Mouse (Mus musculus) MEL (cell line): ENCODE data around the gene Tecpr1. TPM values are rescaled to one million over a fixed set of nuclear protein-coding genes. Genes with fewer than 3 reads are reported as not detected.

ENCODE experiments used
- DNase-seq: peaks from one replicate; pipeline ENCODE4 v3.0.0; 2011; ENCODE audit warnings: low read depth, low spot score
- H3K27ac ChIP-seq: 2 replicates; pipeline ENCODE4 v1.5.1; 2012; ENCODE audit warnings: low read depth, mild to moderate bottlenecking, control low read depth, low read length, moderate library complexity; ENCODE audit not compliant: control insufficient read depth
- H3K27me3 ChIP-seq, 2 experiments: fragments of 150-350 bp in 1 of 2; sonication (generic) in 1 of 2; 2 replicates each; pipeline ENCODE4 v1.6.1; 2012; ENCODE audit warnings: low read length in 2 of 2, mild to moderate bottlenecking in 2 of 2, improper control_type of control experiment in 1 of 2, moderate library complexity in 1 of 2; ENCODE audit not compliant: insufficient read depth in 2 of 2, control insufficient read depth in 1 of 2
- H3K36me3 ChIP-seq, 2 experiments: 2 replicates each; pipeline ENCODE4 v1.6.1; 2012 to 2014; ENCODE audit warnings: low read length in 2 of 2, improper control_type of control experiment in 1 of 2, inconsistent platforms in 1 of 2, mild to moderate bottlenecking in 1 of 2; ENCODE audit not compliant: insufficient read depth in 2 of 2, control insufficient read depth in 1 of 2
- H3K4me1 ChIP-seq, 2 experiments: fragments of 150-350 bp in 1 of 2; sonication (generic) in 1 of 2; 2 replicates each; pipeline ENCODE4 v1.6.1; 2012; ENCODE audit warnings: low read length in 2 of 2, improper control_type of control experiment in 1 of 2, mild to moderate bottlenecking in 1 of 2; ENCODE audit not compliant: insufficient read depth in 2 of 2, control insufficient read depth in 1 of 2
- H3K4me3 ChIP-seq, 2 experiments: fragments of 150-350 bp in 1 of 2; sonication (generic) in 1 of 2; 2 replicates each; pipeline ENCODE4 v1.5.1; 2012; ENCODE audit warnings: low read depth in 2 of 2, low read length in 2 of 2, mild to moderate bottlenecking in 2 of 2, moderate library complexity in 2 of 2, control low read depth in 1 of 2, improper control_type of control experiment in 1 of 2; ENCODE audit not compliant: control insufficient read depth in 1 of 2, insufficient read depth in 1 of 2
- H3K79me2 ChIP-seq: 2 replicates; pipeline ENCODE4 v1.6.1; 2012; ENCODE audit warnings: mild to moderate bottlenecking, low read length, moderate library complexity; ENCODE audit not compliant: control insufficient read depth, poor library complexity, insufficient read depth
- H3K9ac ChIP-seq: 2 replicates; pipeline ENCODE4 v1.6.1; 2012; ENCODE audit warnings: low read depth, mild to moderate bottlenecking, control low read depth, low read length, moderate library complexity; ENCODE audit not compliant: control insufficient read depth, poor library complexity, severe bottlenecking
- H3K9me3 ChIP-seq: fragments of 150-350 bp; sonication (generic); replicated peaks from 2 replicates; pipeline ENCODE4 v1.6.1; 2012; ENCODE audit warnings: mild to moderate bottlenecking, low read length, improper control_type of control experiment, moderate library complexity; ENCODE audit not compliant: insufficient read depth
- BHLHE40 ChIP-seq: IDR thresholded peaks from 2 replicates; pipeline ENCODE4 v1.6.1; 2012; ENCODE audit warnings: low read depth, mild to moderate bottlenecking, inconsistent platforms, low read length, improper control_type of control experiment, borderline replicate concordance
- CHD1 ChIP-seq: IDR thresholded peaks from 2 replicates; pipeline ENCODE4 v1.6.1; 2012; ENCODE audit warnings: low read depth, mild to moderate bottlenecking, inconsistent platforms, low read length, improper control_type of control experiment
- CTCF ChIP-seq, 3 experiments: IDR thresholded peaks in 2 of 3; conservative IDR thresholded peaks in 1 of 3; 2 replicates each; pipeline ENCODE4 v1.5.1; 2011 to 2012; ENCODE audit warnings: low read length in 3 of 3, low read depth in 2 of 3, mild to moderate bottlenecking in 2 of 3, improper control_type of control experiment in 1 of 3, inconsistent platforms in 1 of 3, mixed read lengths in 1 of 3, moderate library complexity in 1 of 3; ENCODE audit not compliant: control insufficient read depth in 1 of 3, insufficient read depth in 1 of 3, poor library complexity in 1 of 3, severe bottlenecking in 1 of 3
- ELF1 ChIP-seq: IDR thresholded peaks from 2 replicates; pipeline ENCODE4 v1.6.1; 2014; ENCODE audit warnings: low read depth, mild to moderate bottlenecking, inconsistent platforms, low read length, improper control_type of control experiment, moderate library complexity
- ETS1 ChIP-seq: IDR thresholded peaks from 2 replicates; pipeline ENCODE4 v1.6.1; 2012; ENCODE audit warnings: low read depth, mild to moderate bottlenecking, inconsistent platforms, low read length, improper control_type of control experiment, moderate library complexity
- GATA1 ChIP-seq: IDR thresholded peaks from 2 replicates; pipeline ENCODE4 v1.6.1; 2011; ENCODE audit warnings: low read depth, low read length, improper control_type of control experiment
- HCFC1 ChIP-seq: IDR thresholded peaks from 2 replicates; pipeline ENCODE4 v1.6.1; 2012; ENCODE audit warnings: low read depth, mild to moderate bottlenecking, inconsistent platforms, low read length, improper control_type of control experiment, moderate library complexity
- KAT2A ChIP-seq: conservative IDR thresholded peaks from 2 replicates; pipeline ENCODE4 v1.6.1; 2012; ENCODE audit warnings: low read depth, low read length, improper control_type of control experiment, inconsistent platforms
- MAX ChIP-seq: IDR thresholded peaks from 2 replicates; pipeline ENCODE4 v1.6.1; 2011; ENCODE audit warnings: low read length, improper control_type of control experiment
- MAZ ChIP-seq: IDR thresholded peaks from 2 replicates; pipeline ENCODE4 v1.6.1; 2012; ENCODE audit warnings: low read depth, mild to moderate bottlenecking, inconsistent platforms, low read length, improper control_type of control experiment
- MXI1 ChIP-seq: IDR thresholded peaks from 2 replicates; pipeline ENCODE4 v1.6.1; 2011; ENCODE audit warnings: mild to moderate bottlenecking, low read depth, low read length, improper control_type of control experiment
- MYB ChIP-seq: IDR thresholded peaks from 2 replicates; pipeline ENCODE4 v1.6.1; 2011; ENCODE audit warnings: mild to moderate bottlenecking, low read depth, low read length, improper control_type of control experiment
- MYC ChIP-seq: IDR thresholded peaks from 2 replicates; pipeline ENCODE4 v1.6.1; 2011; ENCODE audit warnings: low read depth, mild to moderate bottlenecking, low read length, improper control_type of control experiment, moderate library complexity
- NELFE ChIP-seq: IDR thresholded peaks from 2 replicates; pipeline ENCODE4 v1.6.1; 2011; ENCODE audit warnings: low read depth, low read length, improper control_type of control experiment
- NRF1 ChIP-seq: IDR thresholded peaks from 2 replicates; pipeline ENCODE4 v1.6.1; 2014; ENCODE audit warnings: low read depth, mild to moderate bottlenecking, inconsistent platforms, low read length, improper control_type of control experiment, moderate library complexity; ENCODE audit not compliant: poor library complexity, insufficient read depth, severe bottlenecking
- POLR2A ChIP-seq, 2 experiments: IDR thresholded peaks; 2 replicates each; pipeline ENCODE4 v1.6.1; 2011 to 2012; ENCODE audit warnings: low read length in 2 of 2, mild to moderate bottlenecking in 2 of 2, control low read depth in 1 of 2, improper control_type of control experiment in 1 of 2, low read depth in 1 of 2, moderate library complexity in 1 of 2; ENCODE audit not compliant: control insufficient read depth in 1 of 2, insufficient read depth in 1 of 2, poor library complexity in 1 of 2
- POLR2AphosphoS5 ChIP-seq: IDR thresholded peaks from 2 replicates; pipeline ENCODE4 v1.6.1; 2012; ENCODE audit warnings: low read depth, borderline replicate concordance, mild to moderate bottlenecking, inconsistent platforms, low read length, moderate library complexity, mixed read lengths
- RAD21 ChIP-seq: IDR thresholded peaks from 2 replicates; pipeline ENCODE4 v1.6.1; 2011; ENCODE audit warnings: mild to moderate bottlenecking, low read depth, low read length, improper control_type of control experiment
- RCOR1 ChIP-seq: IDR thresholded peaks from 2 replicates; pipeline ENCODE4 v1.6.1; 2012; ENCODE audit warnings: low read depth, mild to moderate bottlenecking, inconsistent platforms, low read length, improper control_type of control experiment
- SMC3 ChIP-seq: IDR thresholded peaks from 2 replicates; pipeline ENCODE4 v1.6.1; 2011; ENCODE audit warnings: low read depth, low read length, improper control_type of control experiment
- TAL1 ChIP-seq: IDR thresholded peaks from 2 replicates; pipeline ENCODE4 v1.6.1; 2012; ENCODE audit warnings: mild to moderate bottlenecking, inconsistent platforms, low read length, moderate library complexity, mixed read lengths
- TBP ChIP-seq: IDR thresholded peaks from 2 replicates; pipeline ENCODE4 v1.8.0; 2011; ENCODE audit warnings: low read depth, low read length, improper control_type of control experiment
- ZKSCAN1 ChIP-seq: IDR thresholded peaks from 2 replicates; pipeline ENCODE4 v1.6.1; 2012; ENCODE audit warnings: low read depth, mild to moderate bottlenecking, inconsistent platforms, low read length, improper control_type of control experiment, moderate library complexity
- ZNF384 ChIP-seq: IDR thresholded peaks from 2 replicates; pipeline ENCODE4 v1.6.1; 2012; ENCODE audit warnings: low read depth, mild to moderate bottlenecking, inconsistent platforms, low read length, improper control_type of control experiment
- polyA plus RNA-seq, 2 experiments: library from polyadenylated mRNA; stranded (reverse) in 1 of 2; unstranded in 1 of 2; fragments of >175 nt in 1 of 2; fragments of >200 nt in 1 of 2; gene quantifications; 2 replicates each; pipeline versions ENCODE4 v1.2.1 to v1.2.4; 2012; ENCODE audit warnings: low replicate concordance in 2 of 2, low read depth in 1 of 2; ENCODE audit not compliant: insufficient read length in 2 of 2, insufficient read depth in 1 of 2, missing spikeins in 1 of 2
- total RNA-seq: library from RNA; depleted of rRNA; stranded (reverse); fragments of 300-350 nt; gene quantifications from 2 replicates; pipeline ENCODE4 v1.2.3, GENCODE M21; 2012

The Tecpr1 gene
- total and polyA plus RNA-seq, 3 experiments: 6.2 to 9.0 TPM; not detected in 1

DNA sequence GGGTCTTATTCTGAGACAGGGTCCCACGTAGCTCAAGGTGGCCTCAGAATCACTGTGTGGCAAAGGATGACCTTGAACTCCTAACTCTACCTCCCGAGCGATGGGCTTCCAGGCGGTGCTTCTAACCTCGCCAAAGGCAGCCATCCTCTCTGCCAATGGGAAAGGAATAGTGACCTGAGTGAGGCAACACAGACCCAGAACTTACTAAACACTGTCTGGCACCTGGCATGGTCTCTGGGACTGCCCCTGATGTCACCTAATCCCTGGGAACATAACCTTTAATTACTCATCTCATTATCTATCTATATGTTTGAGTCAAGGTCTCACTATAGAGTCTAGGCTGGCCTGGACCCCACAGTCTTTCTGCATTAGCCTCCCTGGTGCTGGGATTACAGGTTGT, 3.5 kb downstream of the Tecpr1 start:
- no peak overlapping the region for H3K4me3 ChIP-seq
- TF ChIP-seq POLR2A (IDR thresholded peaks at IDR 0.05; ENCODE audit: control insufficient read depth in 1 of 2, insufficient read depth in 1 of 2, low read depth in 1 of 2, low read length in 2 of 2, poor library complexity in 1 of 2) (no peak), NRF1 (no peak), TAL1 (no peak), MAZ (no peak), CHD1 (no peak), SMC3 (no peak), RCOR1 (no peak), HCFC1 (no peak), MYC (no peak), ZKSCAN1 (no peak), ELF1 (no peak), MYB (no peak), NELFE (no peak), KAT2A (no peak), GATA1 (no peak)
- TF ChIP-seq, all 39 proteins: peak for 0
- Histone ChIP-seq H3K27me3 (no peaks in the 10 kb centered on the region), H3K9me3 (no peaks in the 10 kb centered on the region), H3K9ac (no peak overlapping the region), H3K36me3 (no peaks in the 10 kb centered on the region; a peak in 1 of 4 replicates), H3K4me1 (peaks cover 0 to 17% of the 10 kb centered on the region in 2 experiments; a peak in 2 of 4 replicates), H3K79me2 (no peaks in the 10 kb centered on the region), H3K27ac (no peak overlapping the region)
- DNase-seq: no peak

DNA sequence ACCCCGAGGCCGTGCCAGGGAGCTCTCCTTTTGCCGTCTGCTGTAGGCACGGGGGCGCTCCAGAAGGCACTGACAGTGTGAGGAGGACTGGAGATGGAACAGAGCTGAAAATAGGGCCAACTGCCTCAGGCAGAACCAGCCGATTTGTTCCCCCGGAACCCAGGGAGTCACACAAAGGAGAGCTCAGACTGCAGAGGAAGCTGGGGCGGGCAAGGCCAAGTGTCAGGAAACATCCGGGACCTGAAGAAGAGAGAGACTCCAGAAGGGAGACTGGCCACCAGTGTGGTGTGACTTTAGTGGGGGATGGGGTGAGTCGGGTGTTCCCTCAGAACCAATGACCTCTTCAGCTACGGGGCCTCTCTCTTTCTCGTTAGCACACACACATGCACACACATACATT, 4.1 kb downstream of the Tecpr1 start:
- Histone ChIP-seq H3K9me3 (no peaks in the 10 kb centered on the region), H3K4me3 (no peak overlapping the region), H3K9ac (no peak overlapping the region), H3K79me2 (no peaks in the 10 kb centered on the region), H3K4me1 (peaks cover 0 to 15% of the 10 kb centered on the region in 2 experiments; a peak in 2 of 4 replicates), H3K27ac (no peak overlapping the region), H3K36me3 (no peaks in the 10 kb centered on the region; a peak in 1 of 4 replicates), H3K27me3 (no peaks in the 10 kb centered on the region)
- TF ChIP-seq POLR2A (IDR thresholded peaks at IDR 0.05; ENCODE audit: control insufficient read depth in 1 of 2, insufficient read depth in 1 of 2, low read depth in 1 of 2, low read length in 2 of 2, poor library complexity in 1 of 2) (no peak), POLR2AphosphoS5 (no peak), MAX (no peak), BHLHE40 (no peak), MXI1 (no peak), TAL1 (no peak), ETS1 (no peak), TBP (no peak), CTCF (IDR thresholded peaks at IDR 0.05 in 2 of 3, conservative IDR thresholded peaks at IDR 0.05 in 1 of 3; ENCODE audit: control insufficient read depth in 1 of 3, insufficient read depth in 1 of 3, low read depth in 2 of 3, low read length in 3 of 3, poor library complexity in 1 of 3, severe bottlenecking in 1 of 3) (no peak), RAD21 (no peak), HCFC1 (no peak), ZNF384 (no peak), NELFE (no peak), MYC (no peak), KAT2A (no peak)
- DNase-seq: no peak
